Mouse (Mus musculus): ENCODE data around the gene Ctsd. TPM values are rescaled to one million over a fixed set of nuclear protein-coding genes. Genes with fewer than 3 reads are reported as not detected.

Ctsd gene
- polyA plus RNA-seq, 1 experiment: 78.7 TPM

DNA sequence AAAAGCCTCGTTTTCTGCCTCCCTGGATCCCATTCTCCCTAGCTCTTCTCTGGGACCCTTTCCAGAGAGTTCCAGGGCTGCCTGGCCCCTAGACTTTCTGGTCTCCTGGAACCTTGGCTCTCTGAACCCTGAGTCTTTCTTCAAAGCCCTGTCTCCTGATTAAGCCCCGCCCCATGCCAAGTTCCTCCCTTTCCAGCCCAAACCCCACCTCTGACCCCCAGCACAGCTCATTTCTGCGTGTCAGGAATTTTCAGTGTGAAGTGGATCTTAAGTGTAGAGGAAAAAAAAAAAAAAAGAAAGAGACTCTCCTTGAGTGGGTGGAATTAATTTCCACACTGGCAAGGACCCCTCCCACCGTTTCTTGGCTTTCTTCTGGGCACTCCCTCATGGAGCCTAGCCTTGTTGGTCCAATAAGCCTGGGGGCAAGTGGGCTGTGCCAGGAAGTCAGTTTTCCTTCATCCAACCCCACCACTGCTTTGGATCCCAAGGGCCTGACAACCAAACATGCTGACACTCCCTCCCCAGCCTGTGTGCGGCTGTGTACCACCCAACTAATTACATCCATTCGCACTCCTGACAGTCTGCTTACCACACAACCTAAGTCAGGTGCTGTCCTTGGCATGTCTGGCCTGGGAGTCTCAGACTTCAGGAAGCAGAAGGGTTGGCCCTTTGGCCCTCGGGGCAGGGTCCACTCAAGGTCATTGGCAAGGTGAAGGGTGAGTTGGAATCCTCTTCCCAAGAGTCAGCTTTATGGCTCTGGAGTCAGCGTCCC lies 14.0 kb downstream of the Ctsd start, which contains the start of gene Ifitm10:
Gene Ifitm10 (minus strand): TSS at position 113 of the 772 bp plus-strand sequence.
- Histone ChIP-seq H3K36me3 (ENCODE audit: control insufficient read depth, insufficient read depth, low read length) (no peaks in the 10 kb centered on the region), H3K4me1 (ENCODE audit: control insufficient read depth, insufficient read depth, low read length) (peaks cover 12% of the 10 kb centered on the region), H3K27ac (ENCODE audit: control insufficient read depth, insufficient read depth, low read depth, low read length) (no peak within 1 kb of the TSS), H3K4me3 (ENCODE audit: control insufficient read depth, low read depth, low read length) (no peak within 1 kb of the TSS), H3K27me3 (ENCODE audit: control insufficient read depth, insufficient read depth, low read length) (no peaks in the 10 kb centered on the region)
- no peak for TF ChIP-seq POLR2A (IDR thresholded peaks at IDR 0.05; ENCODE audit: control insufficient read depth, low read depth, low read length)
- no peak for TF ChIP-seq CTCF (IDR thresholded peaks at IDR 0.05; ENCODE audit: control insufficient read depth, insufficient read depth, insufficient replicate concordance, low read depth, low read length)

DNA sequence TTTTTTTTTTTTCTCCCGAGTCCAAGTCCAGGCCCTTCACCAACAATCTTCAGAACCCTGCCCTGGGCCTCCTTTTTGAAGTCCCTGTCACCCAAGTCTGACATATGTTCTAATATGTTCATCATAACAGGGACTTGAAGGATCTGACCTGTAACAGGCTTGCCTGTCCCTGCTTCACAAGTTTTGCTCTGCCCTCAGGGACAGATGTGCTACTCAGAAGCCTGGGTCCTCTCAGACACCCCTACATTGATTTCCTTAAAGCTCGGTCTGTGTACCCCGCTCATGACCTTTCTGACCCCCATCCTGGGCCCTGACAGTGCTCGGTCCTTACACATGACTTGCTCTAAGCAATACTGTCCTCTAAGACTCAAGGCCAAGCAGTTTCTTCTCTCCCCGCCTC lies 14.8 kb downstream of the Ctsd start:
- H3K27me3 ChIP-seq (ENCODE audit: control insufficient read depth, insufficient read depth, low read length): no peaks in the 10 kb centered on the region

DNA sequence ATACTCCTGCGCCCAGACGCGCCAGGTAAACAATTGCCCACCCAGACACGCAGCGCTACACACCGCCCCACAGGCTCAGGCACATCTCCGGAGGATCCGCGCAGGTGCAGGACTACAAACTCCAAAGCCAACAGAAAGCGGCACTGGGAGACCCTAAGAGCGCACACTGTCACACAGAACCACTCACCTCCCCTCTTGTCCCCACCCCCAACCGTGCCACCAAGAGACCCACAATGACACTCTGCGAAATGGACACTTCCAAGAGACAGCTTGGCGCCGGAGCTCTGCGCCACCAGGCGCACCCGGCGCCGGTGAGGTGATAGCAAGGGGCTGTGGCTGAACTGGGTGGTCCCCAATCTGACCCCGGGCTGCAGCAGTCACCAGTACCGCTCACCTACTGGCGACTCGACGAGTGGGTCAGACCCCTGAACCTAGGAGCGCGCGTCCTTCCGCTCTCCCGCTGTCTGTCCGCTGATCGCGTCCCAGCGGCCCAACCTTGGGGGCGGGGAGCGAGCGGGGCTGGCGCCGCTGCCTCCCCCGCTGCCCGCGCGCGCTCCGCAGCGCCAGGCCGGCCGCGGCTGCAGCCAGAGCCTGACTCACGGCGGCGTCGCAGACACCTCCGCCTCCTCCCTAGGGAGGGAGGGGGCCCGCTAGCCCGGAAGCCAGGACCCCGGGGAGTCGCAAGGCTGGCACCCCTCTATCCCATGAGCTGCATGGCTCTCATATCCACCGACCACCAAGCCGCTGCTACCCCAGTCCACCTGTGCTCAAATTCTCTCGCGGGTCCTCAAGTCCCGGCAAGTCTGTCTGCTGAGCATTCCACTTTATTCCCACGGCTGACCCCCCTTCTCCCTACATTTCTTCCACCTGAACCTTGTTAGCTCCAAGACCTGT lies 15.8 kb downstream of the Ctsd start:
- Histone ChIP-seq H3K4me3 (ENCODE audit: control insufficient read depth, low read depth, low read length) (peak overlapping the region; percentile 43), H3K36me3 (ENCODE audit: control insufficient read depth, insufficient read depth, low read length) (no peaks in the 10 kb centered on the region), H3K27ac (ENCODE audit: control insufficient read depth, insufficient read depth, low read depth, low read length) (no peak overlapping the region), H3K4me1 (ENCODE audit: control insufficient read depth, insufficient read depth, low read length) (peaks cover 12% of the 10 kb centered on the region), H3K27me3 (ENCODE audit: control insufficient read depth, insufficient read depth, low read length) (no peaks in the 10 kb centered on the region)
- TF ChIP-seq CTCF (IDR thresholded peaks at IDR 0.05; ENCODE audit: control insufficient read depth, insufficient read depth, insufficient replicate concordance, low read depth, low read length) (no peak), POLR2A (IDR thresholded peaks at IDR 0.05; ENCODE audit: control insufficient read depth, low read depth, low read length) (no peak)

More for the DNA sequence above, 14.8 kb downstream of the Ctsd start:
- no peak for TF ChIP-seq CTCF (IDR thresholded peaks at IDR 0.05; ENCODE audit: control insufficient read depth, insufficient read depth, insufficient replicate concordance, low read depth, low read length)
- no peak for TF ChIP-seq POLR2A (IDR thresholded peaks at IDR 0.05; ENCODE audit: control insufficient read depth, low read depth, low read length)
- H3K4me3 ChIP-seq (ENCODE audit: control insufficient read depth, low read depth, low read length): no peak overlapping the region
- H3K27ac ChIP-seq (ENCODE audit: control insufficient read depth, insufficient read depth, low read depth, low read length): no peak overlapping the region
- H3K36me3 ChIP-seq (ENCODE audit: control insufficient read depth, insufficient read depth, low read length): no peaks in the 10 kb centered on the region
- H3K4me1 ChIP-seq (ENCODE audit: control insufficient read depth, insufficient read depth, low read length): peaks cover 12% of the 10 kb centered on the region

DNA sequence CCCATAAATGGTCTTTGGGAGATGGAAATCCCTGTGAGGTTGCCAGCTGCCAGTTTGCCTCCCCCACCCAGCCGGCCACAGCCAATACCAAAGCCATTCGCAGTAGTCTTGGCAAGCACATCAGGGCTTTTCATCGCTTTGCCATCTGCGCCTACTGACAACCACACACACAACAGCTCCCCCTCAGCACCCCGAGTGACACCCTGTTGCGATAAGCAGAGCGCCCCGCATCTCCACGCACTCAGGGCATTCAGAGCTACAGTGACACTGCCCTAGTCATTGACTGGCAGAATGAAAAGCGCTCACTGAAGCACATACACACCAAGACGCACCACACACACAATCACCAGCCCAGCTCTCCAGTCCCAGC lies 16.5 kb downstream of the Ctsd start:
- Histone ChIP-seq H3K27me3 (ENCODE audit: control insufficient read depth, insufficient read depth, low read length) (no peaks in the 10 kb centered on the region), H3K4me1 (ENCODE audit: control insufficient read depth, insufficient read depth, low read length) (peaks cover 12% of the 10 kb centered on the region), H3K27ac (ENCODE audit: control insufficient read depth, insufficient read depth, low read depth, low read length) (no peak overlapping the region), H3K36me3 (ENCODE audit: control insufficient read depth, insufficient read depth, low read length) (no peaks in the 10 kb centered on the region), H3K4me3 (ENCODE audit: control insufficient read depth, low read depth, low read length) (no peak overlapping the region; the same call in 1 of the 2 replicates)
- no peak for TF ChIP-seq CTCF (IDR thresholded peaks at IDR 0.05; ENCODE audit: control insufficient read depth, insufficient read depth, insufficient replicate concordance, low read depth, low read length)
- no peak for TF ChIP-seq POLR2A (IDR thresholded peaks at IDR 0.05; ENCODE audit: control insufficient read depth, low read depth, low read length)

DNA sequence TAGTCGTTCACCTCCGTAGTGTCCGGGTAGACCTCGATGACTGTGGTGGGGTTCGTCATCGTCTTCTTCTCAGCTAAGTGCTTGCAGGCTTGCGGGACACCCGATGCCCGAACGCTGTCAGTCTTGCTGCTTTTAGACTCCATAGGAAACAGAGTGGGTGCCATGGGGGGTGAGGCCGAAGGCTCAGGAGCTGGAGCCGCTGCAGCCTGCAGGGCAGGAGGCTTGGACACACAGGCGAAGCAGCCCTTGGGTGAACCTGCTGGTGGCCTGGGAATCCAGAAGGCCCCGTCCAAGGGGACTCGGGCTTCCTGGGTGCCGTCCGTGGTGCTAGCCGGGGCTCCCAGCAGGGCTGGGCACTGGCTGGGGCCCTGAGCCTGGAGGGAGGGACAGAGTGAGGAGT lies 16.9 kb downstream of the Ctsd start:
- Histone ChIP-seq H3K27me3 (ENCODE audit: control insufficient read depth, insufficient read depth, low read length) (no peaks in the 10 kb centered on the region), H3K4me1 (ENCODE audit: control insufficient read depth, insufficient read depth, low read length) (peaks cover 12% of the 10 kb centered on the region), H3K27ac (ENCODE audit: control insufficient read depth, insufficient read depth, low read depth, low read length) (no peak overlapping the region), H3K36me3 (ENCODE audit: control insufficient read depth, insufficient read depth, low read length) (no peaks in the 10 kb centered on the region), H3K4me3 (ENCODE audit: control insufficient read depth, low read depth, low read length) (no peak overlapping the region)
- TF ChIP-seq POLR2A (IDR thresholded peaks at IDR 0.05; ENCODE audit: control insufficient read depth, low read depth, low read length) (no peak), CTCF (IDR thresholded peaks at IDR 0.05; ENCODE audit: control insufficient read depth, insufficient read depth, insufficient replicate concordance, low read depth, low read length) (no peak)

DNA sequence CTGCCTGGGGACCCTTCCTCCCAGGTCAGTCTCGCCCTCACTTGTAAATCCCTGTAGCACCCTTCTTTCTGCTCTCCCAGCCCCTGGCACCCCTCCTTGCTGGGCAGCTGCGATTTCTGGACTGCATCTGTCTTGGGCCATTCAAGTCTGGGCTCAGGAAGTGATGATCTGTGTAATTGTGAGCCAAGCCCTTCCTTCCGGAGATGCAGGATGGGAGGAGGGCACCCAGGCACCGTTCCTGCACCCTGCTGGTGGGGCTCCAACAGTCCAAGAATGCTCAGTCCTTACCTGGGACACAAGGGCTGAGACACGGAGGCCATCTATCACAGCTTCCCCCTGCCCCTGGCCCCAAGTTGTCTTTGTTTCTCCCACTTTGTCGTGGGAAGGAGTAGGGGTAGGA lies 18.0 kb downstream of the Ctsd start:
- no peaks in the 10 kb centered on the region for H3K36me3 ChIP-seq (ENCODE audit: control insufficient read depth, insufficient read depth, low read length)
- H3K27ac ChIP-seq (ENCODE audit: control insufficient read depth, insufficient read depth, low read depth, low read length): no peak overlapping the region
- peaks cover 12% of the 10 kb centered on the region for H3K4me1 ChIP-seq (ENCODE audit: control insufficient read depth, insufficient read depth, low read length)
- H3K27me3 ChIP-seq (ENCODE audit: control insufficient read depth, insufficient read depth, low read length): no peaks in the 10 kb centered on the region
- no peak overlapping the region for H3K4me3 ChIP-seq (ENCODE audit: control insufficient read depth, low read depth, low read length)
- no peak for TF ChIP-seq POLR2A (IDR thresholded peaks at IDR 0.05; ENCODE audit: control insufficient read depth, low read depth, low read length)
- TF ChIP-seq CTCF (IDR thresholded peaks at IDR 0.05; ENCODE audit: control insufficient read depth, insufficient read depth, insufficient replicate concordance, low read depth, low read length): no peak

DNA sequence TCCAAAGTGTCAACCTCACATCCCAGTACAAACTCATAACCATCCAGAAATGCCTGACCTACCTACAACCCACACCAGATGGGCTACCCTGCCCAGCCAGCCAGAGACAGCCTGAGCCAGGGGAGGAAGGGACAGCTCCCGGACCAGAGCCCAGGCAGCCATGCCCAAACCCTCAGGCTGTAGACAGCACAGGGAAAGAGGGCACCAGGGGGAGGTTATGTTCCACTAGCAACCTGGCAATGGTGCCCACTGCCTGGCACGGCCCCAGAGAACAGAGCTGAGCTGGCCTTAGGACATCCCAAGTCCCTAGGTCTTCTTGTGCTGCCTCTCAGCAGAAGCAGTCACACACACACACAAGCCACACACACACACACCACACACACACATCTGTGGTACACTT lies 19.0 kb downstream of the Ctsd start:
- TF ChIP-seq POLR2A (IDR thresholded peaks at IDR 0.05; ENCODE audit: control insufficient read depth, low read depth, low read length) (no peak), CTCF (IDR thresholded peaks at IDR 0.05; ENCODE audit: control insufficient read depth, insufficient read depth, insufficient replicate concordance, low read depth, low read length) (no peak)
- H3K36me3 ChIP-seq (ENCODE audit: control insufficient read depth, insufficient read depth, low read length): no peaks in the 10 kb centered on the region
- peaks cover 11% of the 10 kb centered on the region for H3K4me1 ChIP-seq (ENCODE audit: control insufficient read depth, insufficient read depth, low read length)
- H3K4me3 ChIP-seq (ENCODE audit: control insufficient read depth, low read depth, low read length): no peak overlapping the region
- H3K27me3 ChIP-seq (ENCODE audit: control insufficient read depth, insufficient read depth, low read length): no peaks in the 10 kb centered on the region
- no peak overlapping the region for H3K27ac ChIP-seq (ENCODE audit: control insufficient read depth, insufficient read depth, low read depth, low read length)

All from testis, adult 2 months (tissue).